Mouse (Mus musculus) cerebellum, adult 11-12 months (tissue): ENCODE measurements around the gene Crtam.

Experiments
- DNase-seq: peaks from one replicate; pipeline ENCODE4 v3.0.0; 2022

Gene Crtam

GRCm38 (mm10) chr9:41004415-41004814, at the start of gene Crtam:
Gene Crtam, minus strand, starts transcription at chr9:41004628.
- DNase-seq, result no peak

- peak; percentile 91 for DNase-seq
Measured at GRCm38 (mm10) chr9:41054166-41054565, 49.7 kb upstream of the Crtam start.

GRCm38 (mm10) chr9:41053478-41053877, 49.0 kb upstream of the Crtam start:
- no peak for DNase-seq

GRCm38 (mm10) chr9:41051080-41051932, 46.9 kb upstream of the Crtam start:
- no peak for DNase-seq

- DNase-seq, result peak; percentile 61
Measured at GRCm38 (mm10) chr9:41050331-41051079, 46.1 kb upstream of the Crtam start.

- no peak for DNase-seq
Measured at GRCm38 (mm10) chr9:41049282-41049681, 44.9 kb upstream of the Crtam start.

- no peak for DNase-seq
Measured at GRCm38 (mm10) chr9:41048820-41049219, 44.4 kb upstream of the Crtam start.

- no peak for DNase-seq
Measured at GRCm38 (mm10) chr9:41048216-41048615, 43.8 kb upstream of the Crtam start.

GRCm38 (mm10) chr9:41047654-41048053, 43.2 kb upstream of the Crtam start:
- DNase-seq, result no peak

GRCm38 (mm10) chr9:41044626-41045025, 40.2 kb upstream of the Crtam start:
- DNase-seq, result peak; percentile 90

GRCm38 (mm10) chr9:41043641-41044040, 39.2 kb upstream of the Crtam start:
- peak; percentile 72 for DNase-seq

GRCm38 (mm10) chr9:41041404-41041803, 37.0 kb upstream of the Crtam start:
- peak; percentile 7 for DNase-seq

- DNase-seq, result peak; percentile 17
Measured at GRCm38 (mm10) chr9:41038150-41038664, 33.8 kb upstream of the Crtam start.

GRCm38 (mm10) chr9:41031590-41032489, 27.4 kb upstream of the Crtam start:
- no peak for DNase-seq

- no peak for DNase-seq
Measured at GRCm38 (mm10) chr9:41029827-41030226, 25.4 kb upstream of the Crtam start.

- DNase-seq, result no peak
Measured at GRCm38 (mm10) chr9:41028470-41028869, 24.0 kb upstream of the Crtam start.

GRCm38 (mm10) chr9:41021690-41022089, 17.3 kb upstream of the Crtam start:
- DNase-seq, result no peak

- DNase-seq, result no peak
Measured at GRCm38 (mm10) chr9:41020486-41020885, 16.1 kb upstream of the Crtam start.

- DNase-seq, result no peak
Measured at GRCm38 (mm10) chr9:41014512-41014911, 10.1 kb upstream of the Crtam start.

- no peak for DNase-seq
Measured at GRCm38 (mm10) chr9:41012456-41012855, 8.0 kb upstream of the Crtam start.

GRCm38 (mm10) chr9:41011512-41012436, 7.3 kb upstream of the Crtam start:
- no peak for DNase-seq

GRCm38 (mm10) chr9:41007785-41008184, 3.4 kb upstream of the Crtam start:
- no peak for DNase-seq
